Mouse (Mus musculus) thymus, adult 2 months (tissue): Measurements from ENCODE around the gene Cyp1a2. TPM values are rescaled to one million over a fixed set of nuclear protein-coding genes. Genes with fewer than 3 reads are reported as not detected.
A peak's percentile ranks its signal among the peaks of the same experiment; 100 is the strongest.

ENCODE experiments used
- DNase-seq: peaks from one replicate; pipeline ENCODE4 v3.0.0; 2021
- H3K27ac ChIP-seq: fragments of 200-500 bp; 2 replicates; pipeline ENCODE4 v1.5.1; 2012; ENCODE audit warnings: low read length, control low read depth; ENCODE audit not compliant: control insufficient read depth, insufficient read depth
- H3K27me3 ChIP-seq: fragments of 200-500 bp; 2 replicates; pipeline ENCODE4 v1.6.1; 2012; ENCODE audit warnings: mild to moderate bottlenecking, low read length, moderate library complexity, mixed read lengths; ENCODE audit not compliant: control insufficient read depth, insufficient read depth
- H3K36me3 ChIP-seq: fragments of 200-500 bp; 2 replicates; pipeline ENCODE4 v1.6.1; 2012; ENCODE audit warnings: mild to moderate bottlenecking, low read length, moderate library complexity; ENCODE audit not compliant: control insufficient read depth, insufficient read depth
- H3K4me1 ChIP-seq: fragments of 200-500 bp; replicated peaks from 2 replicates; pipeline ENCODE4 v1.6.1; 2012; ENCODE audit warnings: low read length; ENCODE audit not compliant: control insufficient read depth, insufficient read depth
- H3K4me3 ChIP-seq: fragments of 200-500 bp; 2 replicates; pipeline ENCODE4 v1.5.1; 2012; ENCODE audit warnings: mild to moderate bottlenecking, low read length, control low read depth, moderate library complexity; ENCODE audit not compliant: control insufficient read depth, insufficient read depth
- CTCF ChIP-seq: fragments of 200-500 bp; IDR thresholded peaks from 2 replicates; pipeline ENCODE4 v1.5.1; 2012; ENCODE audit warnings: mild to moderate bottlenecking, control low read depth, low read length, moderate library complexity, borderline replicate concordance; ENCODE audit not compliant: control insufficient read depth, poor library complexity, insufficient read depth; ENCODE audit errors: extremely low read depth
- POLR2A ChIP-seq: fragments of 200-500 bp; IDR thresholded peaks from 2 replicates; pipeline ENCODE4 v1.6.1; 2012; ENCODE audit warnings: mild to moderate bottlenecking, low read length, control low read depth, moderate library complexity; ENCODE audit not compliant: control insufficient read depth, poor library complexity, insufficient read depth; ENCODE audit errors: extremely low read depth
- whole genome bisulfite sequencing: fragments of 180-500 bp; shearing (Covaris S2); methylation state at CpG from one replicate; pipeline ENCODE4 v1.1.7; 2018; 5-methylcytosine and 5-hydroxymethylcytosine counted together
- polyA plus RNA-seq: library from polyadenylated mRNA; depleted of rRNA; stranded (reverse); fragments of >200 nt; gene quantifications from 2 replicates; pipeline ENCODE4 v1.2.3, GENCODE M21; 2012

Gene Cyp1a2
- polyA plus RNA-seq, 1 experiment: 1.1 TPM

DNA sequence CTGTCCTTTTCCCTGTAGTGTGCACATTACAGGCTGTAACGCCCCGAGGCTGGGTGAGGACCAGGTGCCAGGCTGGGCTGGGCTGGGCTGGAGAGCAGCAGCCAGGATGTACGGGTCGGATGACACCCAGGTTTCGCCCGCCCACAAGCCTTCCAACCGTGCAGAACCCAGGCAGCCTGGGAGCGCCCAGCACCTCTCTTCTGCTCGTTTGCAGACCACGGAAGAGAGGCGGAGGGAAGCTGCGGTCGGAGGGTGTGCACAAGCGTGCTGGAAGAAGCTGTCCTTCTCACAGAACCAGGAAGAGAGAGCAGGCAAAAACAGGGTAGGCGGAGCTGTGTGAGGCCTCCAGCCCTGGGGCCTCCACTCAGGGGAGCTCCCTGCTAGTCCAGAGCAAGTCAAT, 43.1 kb downstream of the Cyp1a2 start:
- Histone ChIP-seq H3K27ac (peak overlapping the region; percentile 90), H3K36me3 (no peaks in the 10 kb centered on the region; the same call in 1 of the 2 replicates), H3K4me3 (peak overlapping the region; percentile 39), H3K27me3 (no peaks in the 10 kb centered on the region), H3K4me1 (peaks cover 68% of the 10 kb centered on the region)
- under 1% methylated on average over 15 of the region's 15 CpGs for WGBS
- TF ChIP-seq CTCF: peak; percentile 47; the same call in 1 of the 2 replicates
- TF ChIP-seq POLR2A: peak; percentile 69
- DNase-seq: peak; percentile 94

DNA sequence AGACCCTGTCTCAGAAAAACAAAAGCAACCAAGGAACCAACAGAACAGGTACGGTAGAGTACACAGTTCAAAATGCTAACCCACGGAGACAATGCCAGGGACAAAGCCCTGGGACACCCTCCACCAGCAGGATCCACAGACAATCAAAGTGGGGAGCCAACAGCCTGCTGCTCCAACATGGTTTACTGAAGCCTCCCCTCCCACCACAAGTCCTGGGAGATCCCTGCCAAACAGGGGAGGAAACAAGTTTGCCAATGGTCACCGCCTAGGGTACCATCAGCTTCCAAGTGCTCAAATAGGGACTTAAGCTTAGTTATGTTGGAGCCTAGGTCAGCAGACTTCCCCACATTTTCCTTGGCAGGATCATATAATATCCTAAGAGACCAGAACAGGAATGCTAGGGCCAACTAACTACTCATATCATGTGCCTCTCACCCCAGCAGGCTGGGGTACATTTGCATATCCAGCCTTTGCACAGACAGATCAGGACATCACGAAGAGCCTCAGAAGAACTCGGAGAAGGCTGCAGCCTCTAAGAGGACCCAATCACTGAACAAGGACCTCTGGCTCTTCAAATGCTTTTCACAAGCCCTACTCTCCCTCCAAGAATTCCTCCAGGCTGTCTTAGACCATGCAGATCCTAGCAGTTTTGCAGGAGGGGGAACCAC, 43.7 kb downstream of the Cyp1a2 start:
- H3K4me3 ChIP-seq: peak overlapping the region; percentile 39
- H3K27ac ChIP-seq: peak overlapping the region; percentile 90
- H3K36me3 ChIP-seq: no peaks in the 10 kb centered on the region; the same call in 1 of the 2 replicates
- DNase-seq: no peak
- WGBS: 37% methylated on average over 5 of the region's 5 CpGs
- TF ChIP-seq POLR2A (no peak), CTCF (no peak)
- peaks cover 71% of the 10 kb centered on the region for H3K4me1 ChIP-seq
- no peaks in the 10 kb centered on the region for H3K27me3 ChIP-seq

DNA sequence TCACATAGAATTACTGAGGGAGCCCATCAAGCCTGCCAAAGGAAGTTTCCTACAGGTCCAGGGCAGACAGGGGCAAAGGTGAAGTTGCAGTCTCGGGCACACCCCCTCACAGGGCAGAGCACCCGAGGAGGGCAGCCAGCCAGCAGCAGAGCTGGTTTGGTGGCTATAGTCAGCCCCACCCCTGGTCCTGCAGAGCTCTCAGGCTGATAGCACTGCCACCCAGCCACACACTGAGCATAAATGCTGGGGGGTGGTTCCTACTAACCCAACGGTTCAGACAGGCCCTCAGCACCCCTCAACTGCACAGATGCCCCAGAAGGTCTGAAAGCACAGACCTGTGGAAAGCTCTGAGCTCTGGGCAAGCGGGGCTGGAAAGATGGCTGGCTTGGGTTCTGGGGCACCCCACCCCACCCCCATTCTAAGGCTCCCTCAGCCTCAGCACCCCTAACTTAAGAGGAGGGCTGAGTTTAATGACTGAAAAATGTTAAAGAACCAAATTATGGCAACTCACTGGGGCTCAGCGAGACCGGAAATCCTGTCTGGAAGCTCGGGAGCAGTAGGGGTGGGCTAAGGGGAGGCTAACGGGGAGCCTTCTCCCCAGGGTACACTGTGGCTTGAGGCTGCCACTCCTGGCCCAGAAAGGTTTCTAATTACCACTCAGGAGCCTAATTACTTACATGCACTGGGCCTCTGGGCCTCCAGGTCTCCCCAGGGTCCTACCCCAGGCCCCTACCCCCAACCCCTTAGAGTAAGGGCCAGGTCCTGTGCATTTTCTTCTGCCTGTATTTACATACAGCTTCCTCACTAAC, 44.6 kb downstream of the Cyp1a2 start:
- peak overlapping the region; percentile 90 for H3K27ac ChIP-seq
- peaks cover 80% of the 10 kb centered on the region for H3K4me1 ChIP-seq
- peak; percentile 46 for DNase-seq
- H3K4me3 ChIP-seq: no peak overlapping the region
- H3K27me3 ChIP-seq: no peaks in the 10 kb centered on the region
- 2% methylated on average over 8 of the region's 8 CpGs for WGBS
- H3K36me3 ChIP-seq: no peaks in the 10 kb centered on the region; the same call in 1 of the 2 replicates
- TF ChIP-seq POLR2A (no peak), CTCF (no peak)

DNA sequence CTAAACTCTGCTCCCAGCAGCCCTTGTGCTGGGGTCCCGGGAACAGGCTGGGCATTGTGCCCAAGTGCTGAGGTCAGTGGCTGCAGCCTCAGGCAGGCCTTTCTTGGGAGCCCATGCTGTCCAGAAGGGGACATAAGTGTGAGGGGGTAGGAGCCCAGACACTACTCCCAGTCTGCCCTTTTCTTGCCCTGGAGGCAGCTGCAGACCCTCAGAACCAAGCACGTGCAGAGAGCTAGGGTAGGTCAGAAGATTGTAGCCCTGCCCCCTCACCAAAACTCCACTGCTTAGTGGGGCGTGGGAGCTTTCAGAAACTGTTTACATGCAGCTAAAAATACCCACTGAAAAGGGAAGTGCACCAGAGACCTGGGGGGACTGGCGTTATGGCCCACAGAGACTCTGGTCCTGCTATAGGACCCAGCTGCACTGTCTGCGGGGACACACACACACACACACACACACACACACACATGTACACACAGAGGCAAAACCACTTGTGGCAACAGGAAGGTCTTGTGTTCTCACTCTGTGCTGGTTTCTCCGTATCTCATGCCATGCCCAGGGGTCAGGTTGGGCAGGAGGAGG, 45.7 kb downstream of the Cyp1a2 start:
- Histone ChIP-seq H3K27ac (peak overlapping the region; percentile 90), H3K27me3 (no peaks in the 10 kb centered on the region), H3K4me1 (peaks cover 81% of the 10 kb centered on the region), H3K36me3 (no peaks in the 10 kb centered on the region; the same call in 1 of the 2 replicates), H3K4me3 (0 out of 2 replicates have a peak overlapping the region, but pooled peaks have one; percentile 6)
- TF ChIP-seq POLR2A: no peak
- TF ChIP-seq CTCF: no peak
- WGBS: 3% methylated on average over 6 of the region's 6 CpGs
- peak; percentile 47 for DNase-seq

DNA sequence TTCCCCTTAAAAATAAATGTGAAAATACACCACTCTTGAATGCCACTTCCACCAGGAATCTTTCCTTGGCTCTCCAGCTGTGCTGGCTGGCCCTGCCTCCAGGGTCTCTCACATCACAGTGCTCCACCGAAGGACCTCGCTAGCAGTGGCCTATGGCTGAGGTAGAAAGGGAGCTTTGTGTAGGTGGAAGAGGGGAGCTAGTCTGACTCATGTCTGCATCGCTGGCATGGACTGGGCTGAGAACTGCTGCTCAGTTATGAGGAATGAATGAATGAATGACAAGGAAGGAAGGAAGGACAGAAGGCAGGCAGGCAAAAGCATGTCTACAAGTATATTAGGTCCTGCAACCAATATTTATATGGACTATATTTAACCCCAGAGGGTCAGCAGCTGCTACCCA, 46.2 kb downstream of the Cyp1a2 start:
- peak overlapping the region; percentile 90; the same call in 1 of the 2 replicates for H3K27ac ChIP-seq
- no peak for TF ChIP-seq POLR2A
- no peak for TF ChIP-seq CTCF
- no peaks in the 10 kb centered on the region for H3K27me3 ChIP-seq
- no peaks in the 10 kb centered on the region; the same call in 1 of the 2 replicates for H3K36me3 ChIP-seq
- 39% methylated on average over 3 of the region's 3 CpGs for WGBS
- H3K4me1 ChIP-seq: peaks cover 75% of the 10 kb centered on the region
- no peak overlapping the region for H3K4me3 ChIP-seq
- no peak for DNase-seq

DNA sequence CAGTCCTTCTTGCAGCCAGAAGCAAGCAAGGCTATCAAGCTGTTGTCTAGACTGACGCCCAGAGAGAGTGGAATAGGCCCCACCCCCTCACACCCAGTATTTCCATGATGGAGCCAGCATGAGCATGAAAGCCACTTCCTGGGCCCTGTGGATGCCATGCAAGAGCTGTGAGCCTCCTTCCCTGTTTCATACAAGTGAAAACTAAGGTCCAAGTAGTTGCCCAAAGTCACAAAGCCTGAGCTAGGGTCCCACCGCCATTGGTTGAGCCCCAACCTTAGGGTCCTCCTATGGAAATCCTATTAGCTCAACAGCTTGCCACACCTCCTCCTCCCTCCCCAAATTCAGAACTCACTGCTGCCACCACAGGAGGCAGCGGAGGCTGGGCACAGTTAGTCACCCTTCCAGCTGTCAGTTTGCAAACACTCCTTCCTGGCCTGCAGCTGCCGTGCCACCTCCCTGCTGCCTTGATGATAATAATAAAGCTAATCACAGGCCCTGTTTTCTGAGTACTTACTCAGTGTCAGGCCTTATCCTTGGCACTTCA, 50.0 kb downstream of the Cyp1a2 start:
- peaks cover 24% of the 10 kb centered on the region for H3K36me3 ChIP-seq
- H3K27ac ChIP-seq: peak overlapping the region; percentile 20; the same call in 1 of the 2 replicates
- TF ChIP-seq CTCF (no peak), POLR2A (no peak)
- no peak overlapping the region for H3K4me3 ChIP-seq
- no peaks in the 10 kb centered on the region for H3K27me3 ChIP-seq
- WGBS: 35% methylated on average over 4 of the region's 4 CpGs
- H3K4me1 ChIP-seq: peaks cover 50% of the 10 kb centered on the region
- peak; percentile 51 for DNase-seq
